Mouse (Mus musculus): ENCODE measurements at regions not wholly inside any gene's neighbourhood (a gene's known extent, or its start where the extent isn't known, plus 50 kb on each side); places are given as distances from the start of the nearest gene placed in this dataset.

DNA sequence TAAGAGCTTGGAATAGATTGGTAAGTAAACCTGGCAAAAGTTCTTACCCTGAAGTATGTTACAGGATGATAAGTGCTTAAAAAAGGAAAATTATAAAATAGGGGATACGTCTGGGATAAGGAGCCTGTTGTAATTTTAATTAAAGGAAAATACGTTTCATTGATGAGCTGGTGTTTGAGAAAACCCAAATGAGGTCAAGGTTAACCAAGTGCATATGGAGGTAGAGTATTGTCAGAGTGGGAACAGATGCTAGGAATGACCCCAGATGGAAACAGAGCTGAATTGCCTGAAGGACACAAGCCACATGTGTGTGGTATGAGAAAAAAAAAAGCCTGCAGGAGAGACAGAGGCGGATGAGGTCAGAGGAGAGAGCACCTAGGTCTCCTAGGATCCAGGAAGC is 131.3 kb downstream of the Gsdmc2 start:
- no peak overlapping the region for H3K27ac ChIP-seq (ENCODE audit: insufficient read depth, low read depth, low read length, poor library complexity, severe bottlenecking)
- in situ Hi-C loops (cut with MboI; ENCODE audit: low sequenced_read_pairs in 2 of 2, unreplicated experiment in 2 of 2), result no loop called here
- H3K36me3 ChIP-seq (ENCODE audit: control insufficient read depth, insufficient read depth, low read length, poor library complexity, severe bottlenecking), result no peaks in the 10 kb centered on the region
- H3K4me1 ChIP-seq (ENCODE audit: control insufficient read depth in 2 of 2, insufficient read depth in 2 of 2, low read length in 2 of 2, poor library complexity in 1 of 2), result no peaks in the 10 kb centered on the region
- DNase-seq (ENCODE audit: low read depth, low spot score), result no peak
- TF ChIP-seq MAFK (IDR thresholded peaks at IDR 0.05; ENCODE audit: insufficient read depth, low read depth, low read length) (no peak), HCFC1 (IDR thresholded peaks at IDR 0.05; ENCODE audit: borderline replicate concordance, insufficient read depth, low read length) (no peak), ZNF384 (IDR thresholded peaks at IDR 0.05; ENCODE audit: low read depth, low read length) (no peak)
- no peaks in the 10 kb centered on the region for H3K9me3 ChIP-seq (ENCODE audit: control insufficient read depth, insufficient read depth, low read depth, low read length)
- H3K4me3 ChIP-seq (ENCODE audit: insufficient read depth in 1 of 2, low read depth in 1 of 2, low read length in 2 of 2, poor library complexity in 1 of 2, severe bottlenecking in 1 of 2), result no peak overlapping the region
- no peak overlapping the region for H3K9ac ChIP-seq (ENCODE audit: insufficient read depth, low read depth, low read length, poor library complexity, severe bottlenecking)

DNA sequence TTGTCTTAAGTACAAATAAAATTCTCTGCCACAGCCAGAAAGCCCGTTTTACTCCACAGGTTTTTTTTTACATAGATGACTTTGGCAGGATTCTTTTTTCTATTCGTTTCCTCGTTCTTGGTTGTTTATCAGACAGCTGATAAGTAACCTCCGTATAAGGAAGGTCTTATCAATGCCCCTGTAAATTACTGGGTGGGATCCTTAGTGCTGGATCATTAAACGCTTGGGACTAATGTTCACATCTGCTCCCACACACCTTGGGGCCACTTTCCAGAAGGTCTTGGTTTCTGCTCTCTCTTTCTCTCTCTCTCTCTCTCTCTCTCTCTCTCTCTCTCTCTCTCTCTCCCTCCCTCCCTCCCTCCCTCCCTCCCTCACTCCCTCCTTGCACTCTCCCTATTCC is 134.6 kb downstream of the Gsdmc2 start:
- Histone ChIP-seq H3K9me3 (ENCODE audit: control insufficient read depth, insufficient read depth, low read depth, low read length) (no peaks in the 10 kb centered on the region), H3K4me1 (ENCODE audit: control insufficient read depth in 2 of 2, insufficient read depth in 2 of 2, low read length in 2 of 2, poor library complexity in 1 of 2) (no peaks in the 10 kb centered on the region), H3K4me3 (ENCODE audit: insufficient read depth in 1 of 2, low read depth in 1 of 2, low read length in 2 of 2, poor library complexity in 1 of 2, severe bottlenecking in 1 of 2) (no peak overlapping the region), H3K9ac (ENCODE audit: insufficient read depth, low read depth, low read length, poor library complexity, severe bottlenecking) (no peak overlapping the region), H3K36me3 (ENCODE audit: control insufficient read depth, insufficient read depth, low read length, poor library complexity, severe bottlenecking) (no peaks in the 10 kb centered on the region), H3K27ac (ENCODE audit: insufficient read depth, low read depth, low read length, poor library complexity, severe bottlenecking) (no peak overlapping the region)
- no peak for DNase-seq (ENCODE audit: low read depth, low spot score)
- no peak for TF ChIP-seq CHD2 (IDR thresholded peaks at IDR 0.05; ENCODE audit: low read depth, low read length)
- TF ChIP-seq MAFK (IDR thresholded peaks at IDR 0.05; ENCODE audit: insufficient read depth, low read depth, low read length), result no peak
- TF ChIP-seq ZNF384 (IDR thresholded peaks at IDR 0.05; ENCODE audit: low read depth, low read length), result no peak
- TF ChIP-seq ZC3H11A (IDR thresholded peaks at IDR 0.05; ENCODE audit: borderline replicate concordance, low read depth, low read length), result no peak
- TF ChIP-seq HCFC1 (IDR thresholded peaks at IDR 0.05; ENCODE audit: borderline replicate concordance, insufficient read depth, low read length), result no peak
- in situ Hi-C loops (cut with MboI; ENCODE audit: low sequenced_read_pairs in 2 of 2, unreplicated experiment in 2 of 2), result no loop called here

GRCm38 (mm10) chr15:63709270-63709933 is 135.6 kb downstream of the Gsdmc2 start:
- H3K9ac ChIP-seq (ENCODE audit: insufficient read depth, low read depth, low read length, poor library complexity, severe bottlenecking), result no peak overlapping the region
- DNase-seq (ENCODE audit: low read depth, low spot score), result no peak
- in situ Hi-C loops (cut with MboI; ENCODE audit: low sequenced_read_pairs in 2 of 2, unreplicated experiment in 2 of 2), result no loop called here
- H3K9me3 ChIP-seq (ENCODE audit: control insufficient read depth, insufficient read depth, low read depth, low read length), result no peaks in the 10 kb centered on the region
- H3K4me3 ChIP-seq (ENCODE audit: insufficient read depth in 1 of 2, low read depth in 1 of 2, low read length in 2 of 2, poor library complexity in 1 of 2, severe bottlenecking in 1 of 2), result no peak overlapping the region
- no peak overlapping the region for H3K27ac ChIP-seq (ENCODE audit: insufficient read depth, low read depth, low read length, poor library complexity, severe bottlenecking)
- TF ChIP-seq ZNF384 (IDR thresholded peaks at IDR 0.05; ENCODE audit: low read depth, low read length), result no peak
- TF ChIP-seq ZC3H11A (IDR thresholded peaks at IDR 0.05; ENCODE audit: borderline replicate concordance, low read depth, low read length), result no peak
- TF ChIP-seq MAFK (IDR thresholded peaks at IDR 0.05; ENCODE audit: insufficient read depth, low read depth, low read length), result no peak
- TF ChIP-seq HCFC1 (IDR thresholded peaks at IDR 0.05; ENCODE audit: borderline replicate concordance, insufficient read depth, low read length), result no peak
- no peak for TF ChIP-seq CHD2 (IDR thresholded peaks at IDR 0.05; ENCODE audit: low read depth, low read length)
- no peaks in the 10 kb centered on the region for H3K4me1 ChIP-seq (ENCODE audit: control insufficient read depth in 2 of 2, insufficient read depth in 2 of 2, low read length in 2 of 2, poor library complexity in 1 of 2)
- no peaks in the 10 kb centered on the region for H3K36me3 ChIP-seq (ENCODE audit: control insufficient read depth, insufficient read depth, low read length, poor library complexity, severe bottlenecking)

GRCm38 (mm10) chr15:63704636-63705035 is 140.3 kb downstream of the Gsdmc2 start:
- TF ChIP-seq HCFC1 (IDR thresholded peaks at IDR 0.05; ENCODE audit: borderline replicate concordance, insufficient read depth, low read length) (no peak), CHD2 (IDR thresholded peaks at IDR 0.05; ENCODE audit: low read depth, low read length) (no peak), ZNF384 (IDR thresholded peaks at IDR 0.05; ENCODE audit: low read depth, low read length) (no peak), ZC3H11A (IDR thresholded peaks at IDR 0.05; ENCODE audit: borderline replicate concordance, low read depth, low read length) (no peak), MAFK (IDR thresholded peaks at IDR 0.05; ENCODE audit: insufficient read depth, low read depth, low read length) (no peak)
- no peak overlapping the region for H3K27ac ChIP-seq (ENCODE audit: insufficient read depth, low read depth, low read length, poor library complexity, severe bottlenecking)
- no peak for DNase-seq (ENCODE audit: low read depth, low spot score)
- no peak overlapping the region for H3K9ac ChIP-seq (ENCODE audit: insufficient read depth, low read depth, low read length, poor library complexity, severe bottlenecking)
- H3K4me3 ChIP-seq (ENCODE audit: insufficient read depth in 1 of 2, low read depth in 1 of 2, low read length in 2 of 2, poor library complexity in 1 of 2, severe bottlenecking in 1 of 2), result no peak overlapping the region
- no peaks in the 10 kb centered on the region for H3K4me1 ChIP-seq (ENCODE audit: control insufficient read depth in 2 of 2, insufficient read depth in 2 of 2, low read length in 2 of 2, poor library complexity in 1 of 2)
- H3K9me3 ChIP-seq (ENCODE audit: control insufficient read depth, insufficient read depth, low read depth, low read length), result no peaks in the 10 kb centered on the region
- no peaks in the 10 kb centered on the region for H3K36me3 ChIP-seq (ENCODE audit: control insufficient read depth, insufficient read depth, low read length, poor library complexity, severe bottlenecking)
- in situ Hi-C loops (cut with MboI; ENCODE audit: low sequenced_read_pairs in 2 of 2, unreplicated experiment in 2 of 2), result no loop called here

- Histone ChIP-seq H3K9ac (ENCODE audit: insufficient read depth, low read depth, low read length, poor library complexity, severe bottlenecking) (no peak overlapping the region), H3K4me3 (ENCODE audit: insufficient read depth in 1 of 2, low read depth in 1 of 2, low read length in 2 of 2, poor library complexity in 1 of 2, severe bottlenecking in 1 of 2) (no peak overlapping the region), H3K4me1 (ENCODE audit: control insufficient read depth in 2 of 2, insufficient read depth in 2 of 2, low read length in 2 of 2, poor library complexity in 1 of 2) (no peaks in the 10 kb centered on the region), H3K9me3 (ENCODE audit: control insufficient read depth, insufficient read depth, low read depth, low read length) (no peaks in the 10 kb centered on the region), H3K27ac (ENCODE audit: insufficient read depth, low read depth, low read length, poor library complexity, severe bottlenecking) (no peak overlapping the region), H3K36me3 (ENCODE audit: control insufficient read depth, insufficient read depth, low read length, poor library complexity, severe bottlenecking) (no peaks in the 10 kb centered on the region)
- in situ Hi-C loops (cut with MboI; ENCODE audit: low sequenced_read_pairs in 2 of 2, unreplicated experiment in 2 of 2), result no loop called here
- TF ChIP-seq ZNF384 (IDR thresholded peaks at IDR 0.05; ENCODE audit: low read depth, low read length) (no peak), CHD2 (IDR thresholded peaks at IDR 0.05; ENCODE audit: low read depth, low read length) (no peak), ZC3H11A (IDR thresholded peaks at IDR 0.05; ENCODE audit: borderline replicate concordance, low read depth, low read length) (no peak), HCFC1 (IDR thresholded peaks at IDR 0.05; ENCODE audit: borderline replicate concordance, insufficient read depth, low read length) (no peak), MAFK (IDR thresholded peaks at IDR 0.05; ENCODE audit: insufficient read depth, low read depth, low read length) (no peak)
- no peak for DNase-seq (ENCODE audit: low read depth, low spot score)
Observed at GRCm38 (mm10) chr15:63697831-63698230, 147.1 kb downstream of the Gsdmc2 start.

Measured in ES-E14 (cell line).